Comparison of ENCODE assay signal across 8 mouse cellular contexts in the genomic region with DNA sequence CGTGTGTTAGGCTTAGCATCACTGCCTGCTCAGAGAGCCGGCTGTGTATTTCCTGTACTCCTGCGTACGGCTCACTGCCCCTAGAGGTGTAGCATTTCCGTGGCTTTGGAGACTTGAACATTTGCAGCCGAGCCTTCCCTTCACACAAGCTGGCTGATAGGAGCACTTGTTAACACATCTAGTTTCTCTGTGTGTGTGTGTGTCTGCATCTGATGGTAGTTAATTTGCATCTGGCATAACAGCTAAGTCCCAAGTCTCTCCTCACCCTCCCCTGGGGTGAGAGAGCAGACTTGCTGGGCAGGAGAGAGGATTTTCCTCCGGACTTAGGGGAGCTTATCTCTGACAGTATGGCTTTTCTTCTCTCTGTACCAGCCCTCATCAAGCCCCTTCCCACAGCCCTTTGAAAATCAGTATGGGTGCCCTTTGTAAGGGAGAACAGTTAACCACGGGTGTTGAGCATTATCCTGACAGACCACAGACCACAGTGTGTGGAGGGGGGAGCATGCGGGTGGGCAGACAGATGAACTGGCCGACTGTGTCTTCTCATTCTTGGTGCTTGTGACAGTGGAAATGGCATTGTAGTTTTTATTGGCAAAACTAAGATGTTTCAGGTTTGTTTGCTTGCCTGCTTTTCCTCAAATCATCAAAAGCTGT.
DNase-seq lines count a peak whose midpoint lies in the region; ATAC-seq lines count a peak whose summit lies in the region.

No protein-coding gene starts in this region.

- no peaks in the 10 kb centered on the region for H3K9me3 ChIP-seq in kidney, embryonic 15.5 days (replicated peaks)
- H3K9me3 ChIP-seq in kidney, embryonic 14.5 days (ENCODE audit: control insufficient read depth, low read length), result no peaks in the 10 kb centered on the region
- H3K9me3 ChIP-seq in intestine, embryonic 14.5 days (ENCODE audit: control insufficient read depth, low read length), result no peaks in the 10 kb centered on the region
- no peaks in the 10 kb centered on the region for H3K9me3 ChIP-seq in neural tube, embryonic 15.5 days (replicated peaks)

- no peak overlapping the region for H3K9ac ChIP-seq in kidney, embryonic 15.5 days
- no peak overlapping the region for H3K9ac ChIP-seq in kidney, embryonic 14.5 days (ENCODE audit: low read depth, low read length)
- H3K9ac ChIP-seq in intestine, embryonic 14.5 days (ENCODE audit: low read length), result no peak overlapping the region
- no peak overlapping the region for H3K9ac ChIP-seq in neural tube, embryonic 15.5 days (replicated peaks)

- no peak overlapping the region for H3K4me3 ChIP-seq in kidney, embryonic 15.5 days (replicated peaks)
- H3K4me3 ChIP-seq in kidney, embryonic 14.5 days (ENCODE audit: low read length), result no peak overlapping the region
- H3K4me3 ChIP-seq in intestine, embryonic 14.5 days (ENCODE audit: low read depth, low read length), result no peak overlapping the region
- H3K4me3 ChIP-seq in neural tube, embryonic 15.5 days (replicated peaks), result no peak overlapping the region

- no peak overlapping the region for H3K27ac ChIP-seq in kidney, embryonic 15.5 days
- H3K27ac ChIP-seq in kidney, embryonic 14.5 days (ENCODE audit: low read depth, low read length), result no peak overlapping the region
- H3K27ac ChIP-seq in intestine, embryonic 14.5 days (ENCODE audit: low read depth), result no peak overlapping the region
- H3K27ac ChIP-seq in neural tube, embryonic 15.5 days (replicated peaks), result no peak overlapping the region

- peak; percentile 58 for DNase-seq in intestine, embryonic 14.5 days (ENCODE audit: low spot score)
- no peak for DNase-seq in adipocyte (ENCODE audit: low spot score)
- DNase-seq in ovary, postnatal 36 days (ENCODE audit: low spot score), result no peak
- DNase-seq in ovary, postnatal 14 days (ENCODE audit: low spot score), result no peak

- H3K4me1 ChIP-seq in kidney, embryonic 15.5 days, result peaks cover 23% of the 10 kb centered on the region
- H3K4me1 ChIP-seq in kidney, embryonic 14.5 days (ENCODE audit: control insufficient read depth, insufficient read depth, low read length), result peaks cover 2% of the 10 kb centered on the region; the same call in 1 of the 2 replicates
- H3K4me1 ChIP-seq in intestine, embryonic 14.5 days (replicated peaks; ENCODE audit: control insufficient read depth, insufficient read depth, low read length), result peaks cover 2% of the 10 kb centered on the region; the same call in 1 of the 2 replicates
- H3K4me1 ChIP-seq in neural tube, embryonic 15.5 days, result peaks cover 23% of the 10 kb centered on the region

- 20% methylated on average over 10 of the region's 10 CpGs for WGBS in kidney, embryonic 15.5 days
- 12% methylated on average over 10 of the region's 10 CpGs for WGBS in kidney, embryonic 14.5 days
- 16% methylated on average over 10 of the region's 10 CpGs for WGBS in intestine, embryonic 14.5 days
- WGBS in neural tube, embryonic 15.5 days, result 16% methylated on average over 10 of the region's 10 CpGs

- peak overlapping the region; percentile 67; the same call in 1 of the 2 replicates for H3K4me2 ChIP-seq in kidney, embryonic 15.5 days
- H3K4me2 ChIP-seq in kidney, embryonic 14.5 days (replicated peaks; ENCODE audit: low read depth, low read length), result no peak overlapping the region; the same call in 1 of the 2 replicates
- H3K4me2 ChIP-seq in intestine, embryonic 14.5 days (ENCODE audit: low read length), result peak overlapping the region; percentile 58
- H3K4me2 ChIP-seq in neural tube, embryonic 15.5 days, result peak overlapping the region; percentile 63

- ATAC-seq in kidney, embryonic 15.5 days (replicated peaks; ENCODE audit: low FRiP score), result no peak
- no peak for ATAC-seq in kidney, embryonic 14.5 days (ENCODE audit: low FRiP score, low TSS enrichment)
- ATAC-seq in granulocyte monocyte progenitor cell, adult 5-6 weeks (replicated peaks; ENCODE audit: poor library complexity, severe bottlenecking), result peak; percentile 54
- ATAC-seq in intestine, embryonic 14.5 days (replicated peaks; ENCODE audit: low FRiP score, low TSS enrichment, low read depth), result no peak
- no peak for ATAC-seq in neural tube, embryonic 15.5 days (ENCODE audit: low FRiP score)

- H3K27me3 ChIP-seq in kidney, embryonic 15.5 days, result peaks cover 13% of the 10 kb centered on the region
- no peaks in the 10 kb centered on the region for H3K27me3 ChIP-seq in kidney, embryonic 14.5 days (ENCODE audit: control insufficient read depth, insufficient read depth, low read length)
- H3K27me3 ChIP-seq in intestine, embryonic 14.5 days (replicated peaks; ENCODE audit: control insufficient read depth, insufficient read depth, low read length), result peaks cover 6% of the 10 kb centered on the region; the same call in 1 of the 2 replicates
- 0 out of 2 replicates have a peak, but pooled peaks cover 4% of the 10 kb centered on the region for H3K27me3 ChIP-seq in neural tube, embryonic 15.5 days (replicated peaks)

- no peaks in the 10 kb centered on the region for H3K36me3 ChIP-seq in kidney, embryonic 15.5 days
- H3K36me3 ChIP-seq in kidney, embryonic 14.5 days (ENCODE audit: control insufficient read depth, insufficient read depth, low read length), result no peaks in the 10 kb centered on the region
- no peaks in the 10 kb centered on the region for H3K36me3 ChIP-seq in intestine, embryonic 14.5 days (ENCODE audit: control insufficient read depth, insufficient read depth, low read length)
- H3K36me3 ChIP-seq in neural tube, embryonic 15.5 days, result no peaks in the 10 kb centered on the region
